Mouse (Mus musculus) erythroblast, embryonic 14.5 days (primary cell): ENCODE results near the gene 5730409E04Rik. TPM values are rescaled to one million over a fixed set of nuclear protein-coding genes. Genes with fewer than 3 reads are reported as not detected.

ENCODE experiments used
- H3K27me3 ChIP-seq: 2 replicates; pipeline ENCODE4 v1.6.1; 2012; ENCODE audit warnings: inconsistent platforms; ENCODE audit not compliant: control insufficient read depth
- H3K36me3 ChIP-seq: 2 replicates; pipeline ENCODE4 v1.6.1; 2012; ENCODE audit warnings: mild to moderate bottlenecking, inconsistent platforms; ENCODE audit not compliant: control insufficient read depth
- H3K4me1 ChIP-seq: 2 replicates; pipeline ENCODE4 v1.6.1; 2012; ENCODE audit warnings: inconsistent platforms; ENCODE audit not compliant: control insufficient read depth
- H3K4me3 ChIP-seq: replicated peaks from 2 replicates; pipeline ENCODE3; 2012; ENCODE audit warnings: moderate library complexity, mild to moderate bottlenecking, inconsistent platforms
- H3K9me3 ChIP-seq: 2 replicates; pipeline ENCODE4 v1.6.1; 2012; ENCODE audit warnings: low read length, inconsistent platforms, mixed read lengths; ENCODE audit not compliant: control insufficient read depth
- GATA1 ChIP-seq: IDR thresholded peaks from 2 replicates; pipeline ENCODE4 v1.6.1; 2012; ENCODE audit warnings: low read length, inconsistent platforms, mixed read lengths
- TAL1 ChIP-seq: IDR thresholded peaks from 3 replicates; pipeline ENCODE4 v1.6.1; 2012; ENCODE audit warnings: low read length, inconsistent platforms, mixed read lengths
- polyA plus RNA-seq: library from polyadenylated mRNA; stranded (reverse); fragments of >175 nt; gene quantifications from 2 replicates; pipeline ENCODE4 v1.2.3, GENCODE M21; 2012

Gene 5730409E04Rik
- not detected in 2 replicates for polyA plus RNA-seq

- H3K36me3 ChIP-seq: no peaks in the 10 kb centered on the region
- H3K27me3 ChIP-seq: peaks cover 26% of the 10 kb centered on the region
- no peak for TF ChIP-seq TAL1
- TF ChIP-seq GATA1: no peak
- H3K4me1 ChIP-seq: peaks cover 7% of the 10 kb centered on the region
- peak within 1 kb of the TSS; percentile 52 for H3K4me3 ChIP-seq
- no peaks in the 10 kb centered on the region for H3K9me3 ChIP-seq
Measured at GRCm38 (mm10) chr4:126609606-126610181, at the start of gene 5730409E04Rik. 5730409E04Rik (plus strand) TSS chr4:126609818.

GRCm38 (mm10) chr4:126563798-126564197 is 45.8 kb upstream of the 5730409E04Rik start:
- Histone ChIP-seq H3K27me3 (no peaks in the 10 kb centered on the region), H3K4me3 (no peak overlapping the region), H3K4me1 (peaks cover 19% of the 10 kb centered on the region), H3K36me3 (peaks cover 98% of the 10 kb centered on the region), H3K9me3 (no peaks in the 10 kb centered on the region)
- TF ChIP-seq TAL1 (no peak), GATA1 (no peak)

- Histone ChIP-seq H3K36me3 (peaks cover 100% of the 10 kb centered on the region), H3K27me3 (no peaks in the 10 kb centered on the region), H3K9me3 (no peaks in the 10 kb centered on the region), H3K4me3 (no peak overlapping the region), H3K4me1 (peaks cover 4% of the 10 kb centered on the region)
- TF ChIP-seq TAL1: no peak
- TF ChIP-seq GATA1: no peak
Measured at GRCm38 (mm10) chr4:126567243-126567642, 42.4 kb upstream of the 5730409E04Rik start.

- peaks cover 15% of the 10 kb centered on the region for H3K9me3 ChIP-seq
- no peaks in the 10 kb centered on the region for H3K27me3 ChIP-seq
- peaks cover 4% of the 10 kb centered on the region for H3K4me1 ChIP-seq
- H3K4me3 ChIP-seq: no peak overlapping the region
- H3K36me3 ChIP-seq: peaks cover 100% of the 10 kb centered on the region
- TF ChIP-seq GATA1 (no peak), TAL1 (no peak)
Measured at GRCm38 (mm10) chr4:126569783-126570182, 39.8 kb upstream of the 5730409E04Rik start.

GRCm38 (mm10) chr4:126576281-126576680 is 33.3 kb upstream of the 5730409E04Rik start:
- Histone ChIP-seq H3K4me3 (no peak overlapping the region), H3K27me3 (no peaks in the 10 kb centered on the region), H3K36me3 (peaks cover 100% of the 10 kb centered on the region), H3K4me1 (no peaks in the 10 kb centered on the region; the same call in 1 of the 2 replicates), H3K9me3 (peaks cover 15% of the 10 kb centered on the region)
- TF ChIP-seq GATA1 (no peak), TAL1 (no peak)

- Histone ChIP-seq H3K36me3 (peaks cover 99% of the 10 kb centered on the region), H3K27me3 (no peaks in the 10 kb centered on the region), H3K4me3 (no peak overlapping the region), H3K9me3 (peaks cover 15% of the 10 kb centered on the region), H3K4me1 (no peaks in the 10 kb centered on the region)
- TF ChIP-seq TAL1: no peak
- TF ChIP-seq GATA1: no peak
Measured at GRCm38 (mm10) chr4:126577920-126578319, 31.7 kb upstream of the 5730409E04Rik start.

GRCm38 (mm10) chr4:126579077-126579476 is 30.5 kb upstream of the 5730409E04Rik start:
- Histone ChIP-seq H3K9me3 (peaks cover 7% of the 10 kb centered on the region), H3K36me3 (peaks cover 99% of the 10 kb centered on the region), H3K4me3 (no peak overlapping the region), H3K27me3 (no peaks in the 10 kb centered on the region), H3K4me1 (no peaks in the 10 kb centered on the region)
- TF ChIP-seq TAL1: no peak
- TF ChIP-seq GATA1: no peak

GRCm38 (mm10) chr4:126585739-126586138 is 23.9 kb upstream of the 5730409E04Rik start:
- TF ChIP-seq TAL1: no peak
- TF ChIP-seq GATA1: no peak
- Histone ChIP-seq H3K36me3 (peaks cover 98% of the 10 kb centered on the region), H3K27me3 (no peaks in the 10 kb centered on the region), H3K4me3 (no peak overlapping the region), H3K9me3 (peaks cover 13% of the 10 kb centered on the region), H3K4me1 (no peaks in the 10 kb centered on the region)

- Histone ChIP-seq H3K4me3 (no peak overlapping the region), H3K4me1 (no peaks in the 10 kb centered on the region), H3K36me3 (peaks cover 84% of the 10 kb centered on the region), H3K27me3 (no peaks in the 10 kb centered on the region), H3K9me3 (peaks cover 6% of the 10 kb centered on the region)
- TF ChIP-seq TAL1 (no peak), GATA1 (no peak)
Measured at GRCm38 (mm10) chr4:126592039-126592438, 17.6 kb upstream of the 5730409E04Rik start.
